Mouse (Mus musculus): Measurements from ENCODE around the gene Orai2. TPM values are rescaled to one million over a fixed set of nuclear protein-coding genes. Genes with fewer than 3 reads are reported as not detected.
"Not testable (repeated sequence)": the region's sequence is repeated elsewhere in the genome, so short reads cannot be mapped to it uniquely, and the experiment has no call there.

The Orai2 gene
- total and polyA plus RNA-seq, 3 experiments = 33.6 to 35.7 TPM; not detected in 1

- H3K4me1 ChIP-seq (ENCODE audit: control insufficient read depth in 1 of 2, insufficient read depth in 2 of 2, low read length in 2 of 2) = peaks cover 10 to 22% of the 10 kb centered on the region in 2 experiments
These were observed 18.1 kb downstream of the Orai2 start for GRCm38 (mm10) chr5:136152365-136152764.

GRCm38 (mm10) chr5:136149134-136149576, 21.4 kb downstream of the Orai2 start:
- not testable (repeated sequence) for H3K27me3 ChIP-seq (ENCODE audit: control insufficient read depth in 1 of 2, insufficient read depth in 2 of 2, low read length in 2 of 2); H3K79me2 ChIP-seq (ENCODE audit: control insufficient read depth, insufficient read depth, low read length, poor library complexity); H3K9me3 ChIP-seq (replicated peaks; ENCODE audit: insufficient read depth, low read length)
- H3K4me1 ChIP-seq (ENCODE audit: control insufficient read depth in 1 of 2, insufficient read depth in 2 of 2, low read length in 2 of 2) = peaks cover 20 to 37% of the 10 kb centered on the region in 2 experiments
- peak overlapping the region; percentile 53 for H3K9ac ChIP-seq (ENCODE audit: control insufficient read depth, low read depth, low read length, poor library complexity, severe bottlenecking)
- peak overlapping the region in 1 of 2 experiments; percentile 26; a peak in 1 of 4 replicates for H3K4me3 ChIP-seq (ENCODE audit: control insufficient read depth in 1 of 2, insufficient read depth in 1 of 2, low read depth in 2 of 2, low read length in 2 of 2)
- H3K27ac ChIP-seq (ENCODE audit: control insufficient read depth, low read depth, low read length) = peak overlapping the region; percentile 90
- TF ChIP-seq POLR2A (IDR thresholded peaks at IDR 0.05; ENCODE audit: control insufficient read depth in 1 of 2, insufficient read depth in 1 of 2, low read depth in 1 of 2, low read length in 2 of 2, poor library complexity in 1 of 2) = peak in 1 of 2 experiments; percentile 44; a peak in 1 of 4 replicates
- TF ChIP-seq ETS1 (IDR thresholded peaks at IDR 0.05; ENCODE audit: low read depth, low read length) = peak; percentile 65; the same call in 1 of the 2 replicates
- TF ChIP-seq GATA1 (IDR thresholded peaks at IDR 0.05; ENCODE audit: low read depth, low read length) = 0 out of 2 replicates have a peak, but pooled peaks have one; percentile 12
- TF ChIP-seq TAL1 (IDR thresholded peaks at IDR 0.05; ENCODE audit: low read length) = peak; percentile 81
- TF ChIP-seq EP300 (IDR thresholded peaks at IDR 0.05; ENCODE audit: low read depth in 1 of 2, low read length in 2 of 2) = peak; percentile 27 to 64; a peak in 3 of 4 replicates
- peak; percentile 72 for TF ChIP-seq TCF12 (IDR thresholded peaks at IDR 0.05; ENCODE audit: low read depth, low read length)
- DNase-seq (ENCODE audit: low read depth, low spot score) = peak; percentile 84
- peaks cover 0 to 22% of the 10 kb centered on the region in 2 experiments; a peak in 3 of 4 replicates for H3K36me3 ChIP-seq (ENCODE audit: control insufficient read depth in 1 of 2, insufficient read depth in 2 of 2, low read length in 2 of 2)

More at GRCm38 (mm10) chr5:136152365-136152764, 18.1 kb downstream of the Orai2 start:
- H3K27ac ChIP-seq (ENCODE audit: control insufficient read depth, low read depth, low read length) = no peak overlapping the region
- no peak for DNase-seq (ENCODE audit: low read depth, low spot score)
- TF ChIP-seq CTCF (IDR thresholded peaks at IDR 0.05 in 2 of 3, conservative IDR thresholded peaks at IDR 0.05 in 1 of 3; ENCODE audit: control insufficient read depth in 1 of 3, insufficient read depth in 1 of 3, low read depth in 2 of 3, low read length in 3 of 3, poor library complexity in 1 of 3, severe bottlenecking in 1 of 3) (no peak), GABPA (IDR thresholded peaks at IDR 0.05; ENCODE audit: low read depth, low read length) (no peak), MYB (IDR thresholded peaks at IDR 0.05; ENCODE audit: low read depth, low read length) (no peak), ZC3H11A (IDR thresholded peaks at IDR 0.05; ENCODE audit: low read depth, low read length) (no peak), POLR2AphosphoS5 (IDR thresholded peaks at IDR 0.05; ENCODE audit: borderline replicate concordance, low read depth, low read length) (no peak), MXI1 (IDR thresholded peaks at IDR 0.05; ENCODE audit: low read depth, low read length) (no peak), UBTF (IDR thresholded peaks at IDR 0.05; ENCODE audit: borderline replicate concordance, insufficient read depth, low read depth, low read length) (no peak), MAZ (IDR thresholded peaks at IDR 0.05; ENCODE audit: low read depth, low read length) (no peak), MYC (IDR thresholded peaks at IDR 0.05; ENCODE audit: low read depth, low read length) (no peak), TBP (IDR thresholded peaks at IDR 0.05; ENCODE audit: low read depth, low read length) (no peak), JUND (IDR thresholded peaks at IDR 0.05; ENCODE audit: low read depth, low read length) (no peak), KAT2A (conservative IDR thresholded peaks at IDR 0.05; ENCODE audit: low read depth, low read length) (no peak), EP300 (IDR thresholded peaks at IDR 0.05; ENCODE audit: low read depth in 1 of 2, low read length in 2 of 2) (no peak), CHD1 (IDR thresholded peaks at IDR 0.05; ENCODE audit: low read depth, low read length) (no peak), ZKSCAN1 (IDR thresholded peaks at IDR 0.05; ENCODE audit: low read depth, low read length) (no peak), TCF12 (IDR thresholded peaks at IDR 0.05; ENCODE audit: low read depth, low read length) (no peak), USF2 (IDR thresholded peaks at IDR 0.05; ENCODE audit: borderline replicate concordance in 1 of 2, insufficient read depth in 1 of 2, low read depth in 1 of 2, low read length in 2 of 2) (no peak), POLR2A (IDR thresholded peaks at IDR 0.05; ENCODE audit: control insufficient read depth in 1 of 2, insufficient read depth in 1 of 2, low read depth in 1 of 2, low read length in 2 of 2, poor library complexity in 1 of 2) (no peak)
- no peak overlapping the region for H3K9ac ChIP-seq (ENCODE audit: control insufficient read depth, low read depth, low read length, poor library complexity, severe bottlenecking)
- H3K4me3 ChIP-seq (ENCODE audit: control insufficient read depth in 1 of 2, insufficient read depth in 1 of 2, low read depth in 2 of 2, low read length in 2 of 2) = no peak overlapping the region
- no peaks in the 10 kb centered on the region for H3K79me2 ChIP-seq (ENCODE audit: control insufficient read depth, insufficient read depth, low read length, poor library complexity)
- H3K27me3 ChIP-seq (ENCODE audit: control insufficient read depth in 1 of 2, insufficient read depth in 2 of 2, low read length in 2 of 2) = no peaks in the 10 kb centered on the region
- no peaks in the 10 kb centered on the region for H3K9me3 ChIP-seq (replicated peaks; ENCODE audit: insufficient read depth, low read length)
- peaks cover 0 to 16% of the 10 kb centered on the region in 2 experiments; a peak in 3 of 4 replicates for H3K36me3 ChIP-seq (ENCODE audit: control insufficient read depth in 1 of 2, insufficient read depth in 2 of 2, low read length in 2 of 2)

All from MEL (cell line).